Mouse (Mus musculus) right cerebral cortex, postnatal 14 days (tissue): ENCODE measurements around the gene Gpr1.
"Not testable (repeated sequence)": the region's sequence is repeated elsewhere in the genome, so short reads cannot be mapped to it uniquely, and the experiment has no call there.

ENCODE experiments used
- DNase-seq: peaks from one replicate; pipeline ENCODE4 v3.0.0; 2022

The Gpr1 gene

GRCm38 (mm10) chr1:63214631-63215030 is 288 bp upstream of the Gpr1 start:
- no peak for DNase-seq

GRCm38 (mm10) chr1:63213478-63214270 is 669 bp downstream of the Gpr1 start:
- peak; percentile 7 for DNase-seq

- DNase-seq, result no peak
Measured at GRCm38 (mm10) chr1:63209861-63210529, 4.3 kb downstream of the Gpr1 start.

- no peak for DNase-seq
Measured at GRCm38 (mm10) chr1:63207607-63208006, 6.7 kb downstream of the Gpr1 start.

GRCm38 (mm10) chr1:63204660-63205394 is 9.5 kb downstream of the Gpr1 start:
- no peak for DNase-seq

GRCm38 (mm10) chr1:63203950-63204659 is 10.2 kb downstream of the Gpr1 start:
- no peak for DNase-seq

GRCm38 (mm10) chr1:63203471-63203870 is 10.9 kb downstream of the Gpr1 start:
- DNase-seq, result no peak

- DNase-seq, result no peak
Measured at GRCm38 (mm10) chr1:63201672-63202071, 12.7 kb downstream of the Gpr1 start.

- no peak for DNase-seq
Measured at GRCm38 (mm10) chr1:63200322-63200721, 14.0 kb downstream of the Gpr1 start.

GRCm38 (mm10) chr1:63199387-63199786 is 15.0 kb downstream of the Gpr1 start:
- DNase-seq, result no peak

- DNase-seq, result no peak
Measured at GRCm38 (mm10) chr1:63195848-63196512, 18.4 kb downstream of the Gpr1 start.

- DNase-seq, result no peak
Measured at GRCm38 (mm10) chr1:63192306-63193065, 21.9 kb downstream of the Gpr1 start.

GRCm38 (mm10) chr1:63190851-63191250 is 23.5 kb downstream of the Gpr1 start:
- no peak for DNase-seq

GRCm38 (mm10) chr1:63188536-63188935 is 25.8 kb downstream of the Gpr1 start:
- no peak for DNase-seq

GRCm38 (mm10) chr1:63185430-63185829 is 28.9 kb downstream of the Gpr1 start:
- DNase-seq, result not testable (repeated sequence)

GRCm38 (mm10) chr1:63182636-63183270 is 31.6 kb downstream of the Gpr1 start:
- peak; percentile 64 for DNase-seq

GRCm38 (mm10) chr1:63182212-63182611 is 32.1 kb downstream of the Gpr1 start:
- DNase-seq, result peak; percentile 51

GRCm38 (mm10) chr1:63181480-63181879 is 32.9 kb downstream of the Gpr1 start:
- DNase-seq, result no peak

GRCm38 (mm10) chr1:63181019-63181418 is 33.3 kb downstream of the Gpr1 start:
- peak; percentile 95 for DNase-seq

- DNase-seq, result not testable (repeated sequence)
Measured at GRCm38 (mm10) chr1:63180575-63180974, 33.8 kb downstream of the Gpr1 start.

GRCm38 (mm10) chr1:63180122-63180521 is 34.2 kb downstream of the Gpr1 start:
- DNase-seq, result no peak
